Mouse (Mus musculus): ENCODE measurements around the gene Adipor1.
"Not testable (repeated sequence)": the region's sequence is repeated elsewhere in the genome, so short reads cannot be mapped to it uniquely, and the experiment has no call there.

The Adipor1 gene

DNA sequence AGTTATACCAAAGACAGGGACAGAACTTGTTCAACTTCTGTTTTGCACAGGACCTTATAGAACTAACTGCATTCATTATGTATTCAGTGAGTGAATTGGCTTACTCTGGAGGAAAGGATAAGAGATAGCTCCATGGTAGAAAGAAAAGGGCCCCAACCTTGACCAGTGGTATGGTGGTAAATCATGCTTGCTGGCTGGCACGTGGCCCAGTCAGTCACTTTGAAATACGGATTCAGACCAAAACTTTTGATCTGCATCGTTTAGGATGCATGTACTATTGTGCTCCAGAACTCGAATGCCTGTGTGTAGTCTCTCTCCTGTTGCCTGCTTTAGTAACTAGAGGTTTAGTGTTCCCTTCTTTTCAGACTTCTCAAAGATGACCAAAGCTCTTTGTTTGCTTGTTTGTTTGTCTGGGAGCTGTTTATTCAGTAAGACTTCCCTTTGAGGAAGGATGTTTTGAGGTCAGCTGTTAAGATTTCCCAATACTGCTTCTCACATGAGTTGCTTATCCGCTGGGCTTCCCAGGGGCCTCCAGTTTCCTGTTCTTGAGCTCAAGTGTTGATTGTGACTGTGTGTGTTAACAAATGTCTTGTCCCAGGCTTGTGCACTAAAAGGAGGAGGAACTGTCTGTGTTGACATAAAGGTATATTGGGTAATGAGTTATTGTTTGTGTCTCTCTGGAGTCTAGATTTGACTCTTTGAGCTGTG, 4.7 kb downstream of the Adipor1 start:
- DNase-seq = no peak

DNA sequence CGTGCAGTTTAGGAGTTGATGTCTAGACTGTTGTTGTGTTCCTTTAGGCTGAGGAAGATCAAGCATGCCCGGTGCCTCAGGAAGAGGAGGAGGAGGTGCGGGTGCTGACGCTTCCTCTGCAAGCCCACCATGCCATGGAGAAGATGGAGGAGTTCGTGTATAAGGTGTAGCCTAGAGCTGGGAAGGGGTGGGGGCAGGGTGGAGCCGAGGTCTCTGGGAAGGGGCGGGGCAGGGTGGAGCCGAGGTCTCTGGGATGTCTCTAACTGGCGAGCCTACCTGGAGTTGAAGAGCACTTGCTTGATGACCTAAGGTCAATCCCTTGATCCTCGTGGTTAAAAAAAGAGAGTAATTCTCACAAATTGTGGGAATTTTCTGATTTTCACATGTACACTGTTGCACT, 8.7 kb downstream of the Adipor1 start:
- DNase-seq = no peak

DNA sequence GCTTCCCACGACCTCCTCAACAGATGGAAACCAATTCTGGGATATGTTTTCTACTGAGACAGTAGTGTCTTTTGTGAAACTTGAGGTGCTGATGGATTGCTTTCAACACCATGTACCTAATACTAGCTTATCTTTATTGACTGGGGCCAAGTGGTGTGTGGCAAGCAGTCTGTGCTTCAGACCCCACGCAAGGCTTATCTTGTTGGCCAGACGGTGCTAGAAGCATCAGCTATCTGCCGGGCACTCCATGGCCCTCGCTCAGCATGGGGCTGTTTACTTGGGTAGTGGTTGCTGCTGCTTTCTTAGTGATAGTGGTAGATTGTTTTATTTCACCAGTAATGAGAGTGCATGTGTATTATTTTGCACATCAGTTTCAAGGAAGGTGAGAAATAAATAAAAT, 11.1 kb downstream of the Adipor1 start:
- no peak for DNase-seq

DNA sequence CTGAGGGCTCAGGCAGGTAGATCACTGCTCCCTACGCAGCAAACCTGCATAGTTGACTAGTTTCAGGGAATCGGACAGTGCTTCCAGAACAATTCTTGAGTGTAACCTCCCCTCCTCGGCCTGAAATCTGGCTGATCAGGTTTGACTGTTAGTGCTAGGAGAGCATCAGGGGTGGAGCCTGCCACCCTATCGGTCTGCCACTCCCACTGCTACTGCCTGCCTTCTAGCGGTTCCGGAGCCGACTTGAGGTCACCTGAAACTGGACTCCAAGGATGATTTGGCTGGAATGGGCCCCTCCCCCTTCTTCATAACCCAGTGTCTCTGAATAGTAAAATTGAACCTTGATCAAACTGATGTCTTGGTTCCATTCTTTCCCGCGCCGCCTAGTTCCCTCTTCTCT, 17.8 kb downstream of the Adipor1 start:
- DNase-seq = no peak

DNA sequence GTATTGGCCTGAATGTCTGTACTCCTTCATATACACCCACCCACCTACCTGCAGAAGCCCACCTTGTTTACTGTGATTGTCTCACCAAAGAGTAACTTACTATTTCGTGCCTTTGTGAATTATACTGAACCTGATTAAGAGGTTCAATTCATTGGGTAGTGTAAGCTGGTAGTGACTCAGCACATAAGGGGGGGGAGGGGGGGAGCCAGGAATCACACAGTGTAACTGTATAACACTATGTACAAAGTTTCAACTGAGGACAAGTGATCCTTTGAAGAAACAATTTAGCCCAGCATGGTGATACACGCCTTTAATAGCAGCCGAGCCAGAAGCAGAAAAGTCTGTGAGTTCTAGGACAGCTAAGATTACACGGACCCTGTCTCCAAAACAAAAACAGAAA, 18.3 kb downstream of the Adipor1 start:
- no peak for DNase-seq

DNA sequence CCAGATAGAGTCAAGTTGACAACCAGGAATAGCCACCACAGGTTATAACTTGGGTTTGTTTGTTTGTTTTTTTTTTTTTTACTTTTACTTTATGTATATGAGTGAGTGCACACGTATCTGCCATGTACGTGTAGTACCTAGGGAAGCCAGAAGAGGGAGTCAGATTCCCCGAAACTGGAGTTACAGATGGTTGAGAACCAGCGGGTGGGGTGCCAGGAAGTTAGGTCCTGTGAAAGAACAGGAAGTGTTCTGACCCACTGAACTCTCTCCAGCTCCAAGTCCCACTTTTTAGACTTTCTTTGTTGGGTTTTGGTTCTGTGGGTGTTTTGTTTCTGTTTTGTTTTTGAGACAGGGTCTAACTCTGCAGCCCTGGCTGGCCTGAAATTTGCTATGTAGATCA, 20.2 kb downstream of the Adipor1 start:
- peak; percentile 38 for DNase-seq

DNA sequence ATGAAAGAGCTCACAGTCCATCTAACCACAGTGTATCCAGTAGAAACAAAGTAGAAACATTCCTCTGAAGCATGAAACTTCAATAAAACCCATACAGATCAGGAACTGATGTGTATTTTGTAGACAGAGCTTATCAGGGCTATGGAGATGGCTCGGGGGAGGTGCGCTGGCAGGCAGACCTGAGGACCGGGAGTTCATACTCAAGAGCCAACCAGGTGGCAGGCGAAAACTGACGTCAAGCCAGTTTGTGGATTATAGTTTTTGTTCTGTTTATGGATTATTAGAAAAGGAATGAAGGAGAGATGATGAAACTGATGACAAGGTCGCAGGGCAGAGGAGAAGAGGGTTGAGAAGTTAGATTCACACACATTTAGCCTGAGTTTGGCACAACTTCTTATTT, 25.3 kb downstream of the Adipor1 start:
- DNase-seq = no peak

DNA sequence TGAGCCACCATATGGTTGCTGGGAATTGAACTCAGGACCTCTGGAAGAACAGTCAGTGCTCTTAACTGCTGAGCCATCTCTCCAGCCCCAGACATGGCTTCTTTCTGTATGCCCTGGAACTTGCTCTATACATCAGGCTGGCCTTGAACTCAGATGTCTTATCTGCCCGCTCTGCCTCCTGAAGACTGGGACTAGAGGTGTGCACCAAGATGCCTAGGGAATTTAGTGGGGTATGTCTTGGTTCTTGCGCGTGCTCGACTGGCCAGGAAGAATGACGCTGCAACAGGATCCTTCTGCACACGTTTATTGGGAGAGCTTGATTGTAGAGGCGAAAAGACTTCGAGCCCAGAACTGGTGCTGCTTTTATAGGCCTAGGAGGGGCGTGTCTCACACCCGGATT, 26.6 kb downstream of the Adipor1 start:
- DNase-seq = not testable (repeated sequence)

DNA sequence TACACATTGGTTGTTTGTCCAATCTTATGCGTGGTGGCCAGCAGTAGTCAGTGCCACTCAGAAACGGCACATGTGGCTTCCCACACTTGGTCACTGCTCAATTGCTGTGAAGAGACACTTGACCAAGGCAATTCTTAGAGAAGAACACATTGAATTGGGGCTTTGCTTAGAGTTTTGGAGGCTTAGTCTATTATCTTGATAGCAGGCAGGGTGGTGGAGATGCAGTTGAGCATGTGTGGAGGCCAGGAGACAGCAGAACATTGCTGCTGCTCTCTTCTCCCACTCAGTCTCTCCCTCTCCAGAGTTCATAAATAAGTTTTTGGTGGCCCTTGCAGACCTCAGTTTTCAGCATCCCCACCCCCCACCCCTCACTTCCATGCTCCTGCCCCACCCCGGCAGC, 27.2 kb downstream of the Adipor1 start:
- DNase-seq = no peak

DNA sequence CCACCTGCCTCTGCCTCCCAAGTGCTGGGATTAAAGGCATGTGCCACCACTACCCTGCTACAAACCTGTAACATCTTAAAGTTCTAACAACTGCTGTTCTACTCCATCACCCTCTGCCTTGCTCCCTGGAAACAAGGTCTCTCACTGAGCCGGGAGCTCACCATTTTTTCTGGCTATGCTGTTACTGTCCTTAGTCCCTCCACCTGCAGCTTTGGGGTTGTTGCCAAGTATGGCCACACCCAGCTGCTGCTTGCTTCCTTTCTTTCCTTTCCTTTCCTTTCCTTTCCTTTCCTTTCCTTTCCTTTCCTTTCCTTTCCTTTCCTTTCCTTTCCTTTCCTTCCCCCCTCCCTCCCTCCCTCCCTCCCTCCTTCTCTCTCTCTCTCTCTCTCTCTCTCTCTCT, 28.1 kb downstream of the Adipor1 start:
- not testable (repeated sequence) for DNase-seq

DNA sequence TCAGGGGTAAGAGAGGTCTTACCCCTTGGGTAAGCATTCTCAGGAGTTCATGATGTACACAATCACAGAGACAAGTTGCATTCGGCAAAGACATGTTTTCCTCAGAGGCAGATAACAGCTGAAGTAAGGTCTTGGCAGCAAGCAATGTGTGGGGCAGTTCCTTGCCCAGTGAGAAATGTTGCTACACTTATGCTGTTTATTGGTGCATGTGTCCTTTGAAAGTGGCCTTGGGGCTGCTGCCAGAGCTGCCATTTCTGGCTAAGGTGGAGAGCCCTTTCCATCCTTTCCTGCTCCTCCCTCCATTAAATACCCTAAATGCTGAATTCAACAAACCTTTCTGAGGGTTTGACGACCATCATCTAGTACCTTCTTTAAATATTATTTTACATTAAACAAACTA, 30.2 kb downstream of the Adipor1 start:
- no peak for DNase-seq

DNA sequence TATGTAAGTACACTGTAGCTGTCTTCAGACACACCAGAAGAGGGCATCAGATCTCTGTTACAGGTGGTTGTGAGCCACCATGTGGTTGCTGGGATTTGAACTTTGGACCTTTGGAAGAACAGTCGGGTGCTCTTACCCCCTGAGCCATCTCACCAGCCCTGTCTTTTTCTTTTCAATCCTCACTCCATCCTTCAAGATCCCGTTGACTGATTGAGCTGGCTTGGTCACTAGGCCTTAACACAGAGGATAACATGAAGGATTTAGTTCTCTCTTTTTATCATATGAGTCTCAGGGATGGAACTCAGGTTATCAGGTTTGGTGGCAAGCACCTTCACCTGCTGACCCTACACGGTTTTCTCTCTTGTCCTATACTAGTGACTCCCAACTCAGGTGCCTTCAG, 33.4 kb downstream of the Adipor1 start:
- not testable (repeated sequence) for DNase-seq

DNA sequence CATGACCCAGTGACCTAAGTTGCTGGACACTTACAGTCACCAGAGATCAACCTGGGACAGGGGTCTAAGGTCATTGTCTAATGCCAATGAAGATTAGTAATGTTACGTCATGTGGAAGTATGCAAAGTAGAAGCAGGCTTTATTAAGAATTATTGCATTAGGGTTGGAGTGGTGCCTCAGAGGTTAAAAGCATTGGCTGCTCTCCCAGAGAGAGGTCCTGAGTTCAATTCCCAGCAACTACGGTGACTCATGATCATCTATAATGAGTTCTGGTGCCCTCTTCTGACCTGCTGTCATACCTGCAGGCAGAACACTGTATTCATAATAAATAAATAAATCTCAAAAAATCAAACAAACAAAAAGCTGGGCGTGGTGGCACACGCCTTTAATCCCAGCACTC, 35.0 kb downstream of the Adipor1 start:
- DNase-seq = no peak

DNA sequence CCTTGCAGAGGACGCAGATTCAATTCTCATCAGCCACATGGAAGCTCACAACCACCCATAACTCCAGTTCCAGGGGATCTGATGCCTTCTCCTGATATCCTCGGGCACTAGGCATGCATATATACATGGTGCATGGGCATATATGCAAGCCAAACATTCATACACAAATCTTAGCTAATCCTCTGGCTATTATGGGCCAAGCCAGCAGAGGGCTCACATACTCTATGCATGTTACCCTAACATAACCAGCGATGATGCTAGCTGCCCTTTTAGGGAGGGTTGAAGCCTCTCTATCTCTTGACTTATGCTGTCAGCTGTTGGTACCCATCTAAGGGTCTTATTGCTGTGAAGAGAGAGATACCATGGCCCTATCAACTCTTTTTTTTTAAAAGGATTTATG, 35.8 kb downstream of the Adipor1 start:
- DNase-seq = peak; percentile 59

DNA sequence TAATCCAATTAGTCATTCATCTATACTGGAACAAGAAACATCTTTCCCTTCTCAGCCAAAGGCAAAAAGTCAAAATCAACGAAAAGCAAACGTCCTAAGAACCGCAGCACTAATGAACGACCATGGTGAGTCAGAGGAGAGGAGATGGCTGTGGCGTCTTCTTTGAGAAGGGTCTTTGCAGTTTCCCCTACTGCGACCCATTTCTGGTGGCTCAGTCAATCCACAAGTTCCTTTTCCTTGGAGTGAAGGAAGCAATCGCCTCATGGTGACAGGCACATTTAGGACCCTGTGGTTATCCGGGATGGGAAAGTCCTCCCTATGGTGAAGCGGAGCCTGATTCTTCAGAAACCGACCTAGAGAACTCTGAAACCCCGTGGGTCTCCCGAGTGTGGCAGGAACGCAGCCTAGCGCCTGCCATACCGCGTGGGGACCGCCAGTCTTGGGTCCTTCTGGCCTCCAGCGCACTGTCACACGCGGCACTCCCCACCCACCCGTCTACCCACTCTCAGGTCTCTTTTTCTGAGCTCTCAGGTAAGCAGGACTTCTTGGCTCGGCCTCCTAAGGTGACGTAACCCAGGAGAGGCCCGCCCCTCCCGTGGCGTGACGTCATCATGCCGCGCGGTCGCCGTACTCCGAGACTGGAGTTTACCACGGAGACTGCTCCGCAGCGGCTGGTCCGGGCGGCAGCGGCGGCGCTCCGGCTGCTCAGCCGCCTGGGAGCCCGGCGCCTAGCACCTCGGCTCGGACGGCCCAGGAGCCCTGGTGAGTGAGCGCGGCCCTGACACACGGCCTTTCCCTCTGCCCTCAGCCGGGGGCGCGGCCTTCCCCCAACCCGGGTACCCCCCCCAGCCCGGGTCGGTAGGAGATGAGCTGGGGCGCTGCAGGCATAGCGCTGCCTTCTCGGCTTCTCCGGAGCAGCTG, 40.0 kb downstream of the Adipor1 start, which contains the start of gene Klhl12:
Gene Klhl12 (plus strand): TSS at position 628 of the 921 bp plus-strand sequence.
- DNase-seq = peak; percentile 98

DNA sequence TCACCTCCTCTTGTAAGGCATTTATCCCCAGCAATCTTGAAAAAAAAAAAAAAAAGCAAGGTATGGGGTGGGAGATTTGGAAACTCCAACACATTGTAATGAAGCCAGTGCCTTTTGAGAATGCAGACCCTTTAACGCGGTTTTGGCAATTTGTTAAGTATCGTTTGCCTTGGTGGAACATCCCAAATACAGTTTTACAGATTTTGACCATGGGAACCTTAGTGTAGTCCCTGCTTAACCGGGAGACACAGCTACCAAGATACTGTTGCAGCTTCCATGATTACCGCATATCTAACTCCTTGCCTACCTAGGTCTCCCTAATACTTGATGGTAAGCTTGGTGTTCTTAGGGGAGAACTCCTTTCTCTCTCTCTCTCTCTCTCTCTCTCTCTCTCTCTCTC, 40.9 kb downstream of the Adipor1 start:
- no peak for DNase-seq

DNA sequence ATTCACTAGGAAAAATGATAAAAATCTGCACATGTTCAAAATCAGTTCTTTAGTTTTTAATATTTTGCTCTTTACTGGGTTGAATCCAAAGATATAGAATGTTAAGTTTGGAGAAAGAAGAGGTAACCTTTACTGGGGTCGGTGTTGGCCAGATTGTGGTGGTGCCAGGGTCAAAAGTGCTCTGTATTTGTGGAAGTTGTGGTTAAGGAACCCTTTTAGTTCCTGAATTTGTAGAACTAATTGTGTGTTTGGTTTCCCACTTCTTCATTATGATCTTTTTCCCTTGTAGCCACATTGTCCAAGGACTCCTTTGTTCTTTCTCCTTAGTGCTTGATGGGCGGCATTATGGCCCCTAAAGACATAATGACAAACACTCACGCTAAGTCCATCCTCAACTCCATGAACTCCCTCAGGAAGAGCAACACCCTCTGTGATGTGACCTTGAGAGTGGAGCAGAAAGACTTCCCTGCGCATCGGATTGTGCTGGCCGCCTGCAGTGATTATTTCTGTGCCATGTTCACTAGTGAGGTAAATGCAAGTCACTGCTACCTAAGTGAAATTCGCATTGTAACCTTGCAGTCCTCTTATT, 43.1 kb downstream of the Adipor1 start:
- no peak for DNase-seq

DNA sequence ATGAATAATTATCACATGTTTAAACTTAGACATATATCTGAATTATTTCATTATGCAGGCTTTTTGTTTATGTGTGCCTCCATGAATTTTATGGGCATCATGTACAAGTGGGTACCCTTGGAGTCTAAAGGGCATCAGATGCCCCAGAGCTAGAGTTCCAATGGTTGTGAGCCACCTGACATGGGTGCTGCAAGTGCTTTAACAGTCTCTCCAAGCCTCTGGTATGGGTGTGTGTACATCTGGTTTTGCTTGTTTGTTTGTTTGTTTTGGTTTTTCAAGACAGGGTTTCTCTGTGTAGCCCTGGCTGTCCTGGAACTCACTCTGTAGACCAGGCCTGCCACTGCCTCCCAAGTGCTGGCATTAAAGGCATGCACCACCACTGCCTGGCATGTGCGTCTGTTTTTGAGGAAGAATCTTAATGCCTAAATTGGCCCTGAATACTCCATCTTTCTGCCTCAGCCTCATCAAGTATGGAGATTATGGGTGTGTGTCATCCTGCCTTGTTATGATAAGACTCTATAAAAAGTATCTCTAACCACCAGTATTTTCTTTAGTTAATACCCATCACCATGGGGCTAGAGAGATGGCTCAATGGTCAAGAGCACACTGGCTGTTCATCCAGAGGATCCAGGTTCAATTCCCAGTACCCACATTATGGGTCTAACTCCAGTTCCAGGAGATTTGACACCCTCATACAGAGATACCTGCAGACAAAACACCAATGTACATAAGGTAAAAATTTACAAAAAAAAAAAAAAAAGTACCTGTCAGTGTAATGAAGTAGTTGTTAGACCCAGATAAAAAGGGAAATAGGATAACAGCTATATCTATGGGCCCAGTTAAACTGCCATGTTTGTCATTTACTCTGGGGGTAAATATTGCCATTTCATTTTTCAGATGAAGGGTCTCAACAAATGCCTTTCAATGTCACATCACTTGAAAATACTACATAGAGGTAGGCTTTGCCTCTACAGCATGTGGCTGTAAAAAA, 45.4 kb downstream of the Adipor1 start:
- DNase-seq = no peak
